Mouse (Mus musculus): ENCODE measurements around the gene Nmt2. TPM values are rescaled to one million over a fixed set of nuclear protein-coding genes. Genes with fewer than 3 reads are reported as not detected.

Gene Nmt2
- polyA plus RNA-seq (2015; fragmentation: Nextera tagmentation; extraction: Ambion mirVana) = 37.9 and 42.1 TPM in 2 replicates

DNA sequence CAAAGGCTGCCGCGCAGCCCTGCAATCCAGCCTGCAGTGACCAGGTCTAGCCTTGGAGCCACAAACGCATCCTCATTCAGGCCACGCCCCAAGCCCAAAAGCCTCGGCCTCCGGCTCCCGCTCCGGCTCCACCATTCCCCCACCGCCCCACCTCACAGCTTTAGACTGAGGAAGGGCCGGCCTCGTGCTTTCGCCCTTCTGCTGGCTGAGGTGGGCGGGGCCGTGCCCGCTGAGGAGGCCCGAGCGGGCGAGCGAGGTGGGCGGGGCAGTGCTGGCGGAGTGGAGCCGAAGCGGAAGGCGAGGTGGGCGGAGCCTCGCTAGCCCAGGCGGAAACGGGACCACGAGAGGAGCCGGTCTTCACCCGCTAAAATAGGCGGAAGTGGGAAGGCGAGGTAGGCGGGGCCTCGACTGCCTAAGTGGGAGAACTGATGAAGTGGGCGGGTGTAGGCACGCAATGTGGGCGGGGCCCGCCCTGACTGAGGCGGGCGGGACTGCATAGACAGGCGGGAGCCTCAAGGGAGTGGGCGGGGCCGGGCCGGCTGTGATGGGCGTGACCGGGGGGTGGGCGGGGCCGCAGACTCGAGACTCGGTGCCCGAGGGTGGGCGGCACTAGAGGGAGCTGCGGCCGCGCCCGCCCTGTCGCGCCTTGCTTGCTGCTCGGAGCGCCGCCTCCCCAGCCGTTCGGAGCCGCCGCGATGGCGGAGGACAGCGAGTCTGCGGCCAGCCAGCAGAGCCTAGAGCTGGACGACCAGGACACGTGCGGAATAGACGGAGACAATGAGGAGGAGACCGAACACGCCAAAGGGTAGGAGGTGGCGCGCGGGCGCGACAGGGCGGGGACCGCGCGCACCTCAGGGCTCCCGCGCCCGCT, at the start of gene Nmt2:
Nmt2 (plus strand) TSS at position 611 of the 871 bp plus-strand sequence.
- peak; percentile 97 for ATAC-seq (ENCODE audit: borderline replicate concordance, extremely low read depth, low FRiP score, low TSS enrichment)
- Histone ChIP-seq H3K4me1 (peaks cover 14% of the 10 kb centered on the region), H3K4me3 (peak within 1 kb of the TSS; percentile 93), H3K9me3 (no peaks in the 10 kb centered on the region), H3K36me3 (no peaks in the 10 kb centered on the region), H3K9ac (peak within 1 kb of the TSS; percentile 77), H3K27me3 (no peaks in the 10 kb centered on the region), H3K4me2 (peak within 1 kb of the TSS; percentile 84), H3K27ac (peak within 1 kb of the TSS; percentile 87)
- under 1% methylated on average over 88 of the region's 88 CpGs for WGBS

DNA sequence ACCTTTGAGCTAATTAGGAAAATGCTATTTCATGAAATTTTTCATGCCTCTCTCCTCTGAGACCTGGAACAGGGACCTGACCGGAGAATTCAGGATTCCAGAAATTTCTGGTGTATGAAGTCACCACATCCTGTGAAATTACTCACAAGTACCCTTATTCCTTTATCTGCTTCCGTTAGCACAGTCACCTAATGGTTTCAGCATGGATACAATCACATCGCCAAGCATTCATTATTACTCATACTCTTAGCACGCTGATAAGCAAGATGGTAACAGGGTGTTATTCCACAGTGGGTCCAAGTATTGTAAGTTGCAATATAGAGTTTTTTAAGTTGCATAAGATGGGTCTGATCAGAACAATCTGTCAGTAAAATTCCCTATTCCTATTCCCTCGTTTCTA, 44.8 kb upstream of the Nmt2 start:
- Histone ChIP-seq H3K4me2 (no peak overlapping the region), H3K9me3 (no peaks in the 10 kb centered on the region), H3K27me3 (no peaks in the 10 kb centered on the region), H3K27ac (no peak overlapping the region), H3K36me3 (no peaks in the 10 kb centered on the region), H3K9ac (no peak overlapping the region), H3K4me1 (no peaks in the 10 kb centered on the region), H3K4me3 (no peak overlapping the region)
- ATAC-seq (ENCODE audit: borderline replicate concordance, extremely low read depth, low FRiP score, low TSS enrichment) = no peak
- 30% methylated on average over 5 of the region's 5 CpGs for WGBS

DNA sequence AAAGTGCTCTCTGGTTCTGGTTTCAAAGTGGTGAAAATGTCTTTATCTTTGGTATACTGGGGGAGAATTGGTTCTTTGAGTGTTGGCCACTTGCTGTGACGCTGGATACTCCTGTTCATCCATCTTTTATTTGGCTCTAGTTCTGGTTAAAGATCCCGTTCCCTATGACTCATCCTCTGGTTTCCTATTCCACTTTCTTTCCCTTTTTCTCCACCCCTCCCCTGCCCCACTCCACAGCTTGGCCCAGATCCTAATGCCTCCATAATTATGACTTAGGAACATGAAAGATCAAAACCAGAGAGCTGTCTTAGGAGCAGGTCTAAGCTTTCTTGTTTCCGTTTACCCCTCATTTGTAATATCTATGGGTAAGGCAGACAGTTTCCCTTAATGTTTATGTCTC, 39.8 kb upstream of the Nmt2 start:
- no peaks in the 10 kb centered on the region for H3K9me3 ChIP-seq
- no peak overlapping the region for H3K27ac ChIP-seq
- no peak overlapping the region for H3K4me3 ChIP-seq
- H3K36me3 ChIP-seq = no peaks in the 10 kb centered on the region
- WGBS = 33% methylated on average over 3 of the region's 3 CpGs
- H3K27me3 ChIP-seq = no peaks in the 10 kb centered on the region
- H3K4me1 ChIP-seq = no peaks in the 10 kb centered on the region
- no peak overlapping the region for H3K4me2 ChIP-seq
- no peak overlapping the region for H3K9ac ChIP-seq
- ATAC-seq (ENCODE audit: borderline replicate concordance, extremely low read depth, low FRiP score, low TSS enrichment) = no peak

DNA sequence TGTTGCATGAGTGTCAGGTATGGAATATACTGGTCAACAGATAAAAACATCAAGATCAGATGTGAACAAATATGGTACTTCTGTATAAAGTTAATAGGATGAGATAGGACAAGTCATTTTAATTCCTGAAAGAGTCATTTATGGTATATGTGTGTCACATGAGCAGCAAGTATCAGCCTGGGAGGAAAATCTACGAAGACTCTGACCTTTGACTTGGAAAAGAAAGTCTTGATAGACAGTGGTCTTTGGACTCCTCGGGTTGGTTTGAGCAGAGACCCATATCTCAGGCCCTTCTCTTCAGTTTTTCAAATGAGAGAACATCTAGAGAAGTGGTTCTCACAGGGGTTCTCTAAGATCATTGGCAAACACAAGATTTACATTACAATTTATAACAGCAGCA, 32.7 kb upstream of the Nmt2 start:
- WGBS = 63% methylated on average over 2 of the region's 2 CpGs
- Histone ChIP-seq H3K9ac (no peak overlapping the region), H3K9me3 (no peaks in the 10 kb centered on the region), H3K4me3 (no peak overlapping the region), H3K27me3 (no peaks in the 10 kb centered on the region), H3K4me1 (no peaks in the 10 kb centered on the region), H3K27ac (no peak overlapping the region), H3K4me2 (no peak overlapping the region), H3K36me3 (no peaks in the 10 kb centered on the region)
- ATAC-seq (ENCODE audit: borderline replicate concordance, extremely low read depth, low FRiP score, low TSS enrichment) = no peak

DNA sequence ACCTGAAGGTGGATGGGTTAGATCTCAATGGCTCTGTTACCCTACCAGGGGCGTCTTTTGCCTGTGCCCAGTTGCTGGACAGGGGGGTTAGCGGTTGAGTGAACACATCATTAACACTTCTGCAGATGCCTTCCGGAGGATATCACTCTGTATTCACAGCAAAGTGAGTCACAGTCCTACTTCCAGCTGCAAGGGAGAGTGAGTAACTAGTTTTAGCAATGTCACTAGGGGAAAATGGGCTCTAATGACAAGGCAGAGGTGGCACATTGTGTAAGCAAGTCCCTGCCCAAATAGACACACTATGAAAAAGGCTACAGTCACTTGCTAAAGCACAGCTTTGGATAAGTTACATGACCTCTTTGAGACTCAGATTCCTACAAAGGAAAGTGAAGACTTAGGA, 17.5 kb upstream of the Nmt2 start:
- Histone ChIP-seq H3K9me3 (no peaks in the 10 kb centered on the region), H3K4me1 (no peaks in the 10 kb centered on the region), H3K36me3 (no peaks in the 10 kb centered on the region), H3K4me2 (no peak overlapping the region), H3K4me3 (no peak overlapping the region), H3K27ac (no peak overlapping the region), H3K9ac (no peak overlapping the region), H3K27me3 (no peaks in the 10 kb centered on the region)
- ATAC-seq (ENCODE audit: borderline replicate concordance, extremely low read depth, low FRiP score, low TSS enrichment) = no peak
- WGBS = 64% methylated on average over 3 of the region's 3 CpGs

DNA sequence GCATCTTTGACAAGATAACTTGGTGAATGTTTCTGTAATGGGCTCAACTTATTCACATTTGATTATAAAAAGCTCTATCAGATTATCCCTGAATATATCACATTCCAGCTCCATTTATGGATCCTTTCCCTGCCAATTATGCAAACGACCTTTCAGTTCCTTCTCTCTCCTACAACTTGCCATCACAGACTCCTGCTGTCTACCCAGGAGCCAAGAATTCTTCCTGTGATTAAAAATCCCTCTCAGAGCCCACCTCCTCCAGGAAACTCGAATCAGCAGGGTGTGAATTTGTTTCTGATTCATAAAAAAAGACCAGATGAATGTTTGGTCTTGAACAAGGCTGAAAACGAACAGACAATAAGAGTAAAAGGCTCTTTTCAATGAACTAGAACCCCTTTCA, 16.1 kb upstream of the Nmt2 start:
- Histone ChIP-seq H3K27me3 (no peaks in the 10 kb centered on the region), H3K4me2 (no peak overlapping the region), H3K4me3 (no peak overlapping the region), H3K4me1 (no peaks in the 10 kb centered on the region), H3K9ac (no peak overlapping the region), H3K27ac (no peak overlapping the region), H3K9me3 (no peaks in the 10 kb centered on the region), H3K36me3 (no peaks in the 10 kb centered on the region)
- ATAC-seq (ENCODE audit: borderline replicate concordance, extremely low read depth, low FRiP score, low TSS enrichment) = no peak
- 27% methylated on average over 3 of the region's 3 CpGs for WGBS

DNA sequence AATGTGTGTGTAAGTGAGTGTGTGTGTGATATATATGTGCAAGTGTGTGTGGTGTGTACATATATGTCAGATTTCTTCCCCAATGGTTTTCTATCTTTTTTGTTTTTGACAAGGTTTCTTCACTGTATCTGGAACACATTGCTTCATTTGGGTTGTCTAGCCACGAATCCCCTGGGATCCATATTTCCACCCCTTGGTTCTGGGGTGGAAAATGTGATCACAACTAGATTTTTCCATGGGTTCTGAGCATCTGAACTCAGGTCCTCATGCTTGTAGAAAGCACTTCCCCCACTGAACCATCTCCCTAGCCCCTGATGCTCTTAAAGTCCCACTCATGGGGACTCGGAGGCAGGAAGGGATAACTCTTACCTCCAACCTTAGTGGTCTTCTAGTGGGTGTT, 10.7 kb upstream of the Nmt2 start:
- Histone ChIP-seq H3K36me3 (no peaks in the 10 kb centered on the region), H3K4me1 (no peaks in the 10 kb centered on the region), H3K9me3 (no peaks in the 10 kb centered on the region), H3K27me3 (no peaks in the 10 kb centered on the region), H3K9ac (no peak overlapping the region), H3K4me2 (no peak overlapping the region), H3K4me3 (no peak overlapping the region), H3K27ac (no peak overlapping the region)
- WGBS = 87% methylated on average over 2 of the region's 2 CpGs
- no peak for ATAC-seq (ENCODE audit: borderline replicate concordance, extremely low read depth, low FRiP score, low TSS enrichment)

DNA sequence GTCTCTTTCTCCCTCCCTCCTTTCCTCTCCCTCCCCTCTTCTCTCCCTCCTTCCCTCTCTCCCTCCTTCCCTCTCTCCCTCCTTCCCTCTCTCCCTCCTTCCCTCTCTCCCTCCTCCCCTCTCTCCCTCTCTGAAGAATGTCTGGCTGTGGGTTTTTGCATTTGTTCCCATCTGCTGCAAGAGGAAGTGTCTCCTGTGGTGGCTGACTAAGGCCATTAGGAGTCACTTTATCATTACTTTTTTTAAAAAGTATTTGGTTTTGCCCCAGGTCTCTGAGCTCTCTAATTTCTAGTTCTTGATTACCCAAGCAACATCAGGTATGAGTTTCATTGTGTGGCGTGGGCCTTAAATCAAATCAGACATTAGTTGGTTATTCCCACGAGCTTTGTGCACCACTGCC, 7.9 kb upstream of the Nmt2 start:
- 79% methylated on average over 2 of the region's 2 CpGs for WGBS
- no peaks in the 10 kb centered on the region for H3K9me3 ChIP-seq
- no peak overlapping the region for H3K4me2 ChIP-seq
- no peaks in the 10 kb centered on the region for H3K27me3 ChIP-seq
- no peaks in the 10 kb centered on the region for H3K4me1 ChIP-seq
- no peak overlapping the region for H3K9ac ChIP-seq
- no peaks in the 10 kb centered on the region for H3K36me3 ChIP-seq
- ATAC-seq (ENCODE audit: borderline replicate concordance, extremely low read depth, low FRiP score, low TSS enrichment) = no peak
- no peak overlapping the region for H3K4me3 ChIP-seq
- H3K27ac ChIP-seq = no peak overlapping the region

DNA sequence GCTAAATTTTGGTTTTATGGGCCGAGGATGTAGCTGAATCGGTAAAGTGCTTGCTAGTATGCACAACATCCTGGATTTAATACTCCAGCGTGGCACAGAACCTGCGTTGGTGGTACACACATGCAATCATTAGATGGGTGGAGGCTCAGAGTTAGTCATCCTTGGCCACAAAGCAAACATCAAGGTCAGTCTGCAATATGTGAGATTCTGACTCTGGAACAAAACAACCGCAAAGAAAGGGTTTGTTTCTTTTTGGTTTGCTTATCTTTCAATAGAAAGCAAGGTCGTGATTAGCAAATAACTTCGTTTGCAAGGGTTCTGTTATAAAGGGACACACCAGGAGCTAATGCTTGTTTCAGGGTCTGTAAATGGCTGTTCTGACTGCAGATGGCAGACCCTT, 6.5 kb upstream of the Nmt2 start:
- no peak for ATAC-seq (ENCODE audit: borderline replicate concordance, extremely low read depth, low FRiP score, low TSS enrichment)

DNA sequence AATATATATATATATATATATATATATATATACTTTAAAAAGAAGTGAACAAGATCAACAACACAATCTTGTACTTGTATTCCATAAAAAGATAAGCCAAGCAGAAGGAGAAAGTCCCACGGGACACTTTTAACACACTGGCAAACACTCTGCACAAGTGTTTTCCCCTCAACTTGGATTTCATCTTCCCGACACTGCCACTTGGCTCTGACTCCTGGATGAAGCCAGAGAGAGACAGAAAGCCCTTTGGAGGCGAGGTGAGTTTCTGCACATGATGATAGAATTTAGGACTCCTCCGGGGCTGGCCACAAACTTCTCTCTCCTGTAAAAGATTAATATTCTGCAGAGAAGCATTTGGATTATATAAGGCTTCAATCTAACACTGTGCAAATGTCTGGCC, 2.7 kb upstream of the Nmt2 start:
- no peak overlapping the region for H3K4me2 ChIP-seq
- H3K27ac ChIP-seq = no peak overlapping the region
- H3K4me1 ChIP-seq = peaks cover 14% of the 10 kb centered on the region
- ATAC-seq (ENCODE audit: borderline replicate concordance, extremely low read depth, low FRiP score, low TSS enrichment) = no peak
- H3K4me3 ChIP-seq = no peak overlapping the region
- H3K9ac ChIP-seq = no peak overlapping the region
- H3K9me3 ChIP-seq = no peaks in the 10 kb centered on the region
- H3K36me3 ChIP-seq = no peaks in the 10 kb centered on the region
- 58% methylated on average over 4 of the region's 4 CpGs for WGBS
- no peaks in the 10 kb centered on the region for H3K27me3 ChIP-seq

More for the DNA sequence above, 6.5 kb upstream of the Nmt2 start:
- 73% methylated on average over 7 of the region's 7 CpGs for WGBS
- Histone ChIP-seq H3K4me2 (no peak overlapping the region), H3K36me3 (no peaks in the 10 kb centered on the region), H3K4me3 (no peak overlapping the region), H3K9me3 (no peaks in the 10 kb centered on the region), H3K4me1 (no peaks in the 10 kb centered on the region; the same call in 1 of the 2 replicates), H3K9ac (no peak overlapping the region), H3K27ac (no peak overlapping the region), H3K27me3 (no peaks in the 10 kb centered on the region)

DNA sequence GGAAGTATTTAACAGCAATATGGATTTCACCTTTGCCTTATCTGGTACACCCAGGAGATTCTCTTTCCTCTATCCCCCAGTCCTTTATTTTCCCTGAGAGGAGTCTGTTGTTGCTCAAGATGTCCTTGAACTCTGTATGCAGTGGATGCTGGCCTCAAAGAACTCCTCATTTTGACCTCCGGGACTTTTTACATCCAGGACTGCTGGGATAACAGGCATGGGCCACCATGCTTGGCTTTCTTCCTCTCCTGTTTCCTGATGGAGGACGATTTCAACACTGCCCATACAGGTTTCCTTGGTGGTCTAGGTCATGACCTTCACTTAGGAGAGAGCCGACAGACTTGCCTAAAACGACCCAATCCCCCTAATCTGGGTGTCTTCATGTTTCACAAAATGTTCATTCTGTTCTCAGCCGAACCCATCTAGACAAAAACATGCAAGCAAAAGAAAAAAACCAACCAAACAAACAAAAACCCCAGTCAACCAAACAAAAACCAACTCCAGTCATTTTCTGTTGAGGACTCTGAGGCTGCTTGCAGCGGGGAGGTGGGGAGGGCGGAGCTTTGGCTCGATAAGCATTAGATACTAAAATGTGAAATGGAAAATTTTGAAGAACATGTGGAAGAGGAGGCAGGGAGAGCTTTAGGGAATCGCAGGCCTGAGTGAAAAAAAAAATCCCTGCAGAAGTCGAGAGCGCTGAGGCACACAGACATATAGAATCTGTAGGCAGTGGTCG, 978 bp upstream of the Nmt2 start:
- peak overlapping the region; percentile 87 for H3K27ac ChIP-seq
- H3K36me3 ChIP-seq = no peaks in the 10 kb centered on the region
- H3K27me3 ChIP-seq = no peaks in the 10 kb centered on the region
- H3K9ac ChIP-seq = peak overlapping the region; percentile 50
- H3K9me3 ChIP-seq = no peaks in the 10 kb centered on the region
- peak overlapping the region; percentile 72 for H3K4me2 ChIP-seq
- H3K4me3 ChIP-seq = peak overlapping the region; percentile 93
- peak; percentile 1; the same call in 1 of the 2 replicates for ATAC-seq (ENCODE audit: borderline replicate concordance, extremely low read depth, low FRiP score, low TSS enrichment)
- 7% methylated on average over 12 of the region's 12 CpGs for WGBS
- peaks cover 14% of the 10 kb centered on the region for H3K4me1 ChIP-seq
